15 mouse cellular contexts compared by ENCODE assay signal in the genomic region with DNA sequence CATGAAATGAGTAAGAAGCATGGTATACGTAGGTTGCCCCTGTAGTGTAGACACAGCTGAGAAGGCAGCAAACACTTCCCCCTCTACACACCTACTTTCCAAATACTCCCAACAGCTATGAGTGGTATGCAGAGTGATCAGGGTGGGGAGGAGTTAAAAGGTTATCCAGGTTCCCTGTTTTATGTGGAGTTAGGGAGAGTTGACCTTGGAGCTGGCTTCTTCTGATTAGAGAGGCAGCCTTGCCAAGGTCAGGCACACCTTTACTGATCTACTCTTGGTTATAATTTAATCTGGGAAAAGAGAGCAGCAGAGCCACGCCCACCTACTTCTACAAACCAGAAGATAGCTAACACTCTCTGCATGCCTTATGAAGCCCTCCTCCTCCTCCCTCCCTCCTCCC.
A peak's percentile ranks its signal among the peaks of the same experiment; 100 is the strongest.
DNase-seq lines count a peak whose midpoint lies in the region; ATAC-seq and TF ChIP-seq lines count a peak whose summit lies in the region.
"Had no signal": no experiment of that assay in that cellular context is flagged by ENCODE, and none has a peak within 500 bp of the region (broad histone marks: within the 10 kb centered on the region; RNA-seq: fewer than 3 reads in every experiment).

No protein-coding gene starts in this region.

- H3K4me3 ChIP-seq in heart, embryonic 16.5 days (ENCODE audit: low read length) = no peak overlapping the region
- H3K4me3 ChIP-seq in kidney, postnatal 0 days (replicated peaks; ENCODE audit: low read depth, low read length) = no peak overlapping the region
- no peak overlapping the region for H3K4me3 ChIP-seq in lung, embryonic 14.5 days (ENCODE audit: low read depth, low read length)
- H3K4me3 ChIP-seq in forebrain, postnatal 0 days (ENCODE audit: low read depth, low read length) = no peak overlapping the region
- H3K4me3 ChIP-seq: erythroblast, embryonic 14.5 days; neural tube, embryonic 12.5 days had no signal

- ATAC-seq in heart, embryonic 16.5 days (replicated peaks; ENCODE audit: extremely low read depth, insufficient read depth, low FRiP score) = peak; percentile 58; the same call in 1 of the 2 replicates
- peak; percentile 86 for ATAC-seq in kidney, postnatal 0 days (replicated peaks; ENCODE audit: low FRiP score, low read depth)
- peak; percentile 90 for ATAC-seq in lung, embryonic 14.5 days (ENCODE audit: insufficient read depth)
- no peak for ATAC-seq in forebrain, postnatal 0 days

- WGBS in heart, embryonic 16.5 days = 56% methylated on average over 2 of the region's 2 CpGs
- 56% methylated on average over 2 of the region's 2 CpGs for WGBS in kidney, postnatal 0 days
- 56% methylated on average over 2 of the region's 2 CpGs for WGBS in lung, embryonic 14.5 days
- 92% methylated on average over 2 of the region's 2 CpGs for WGBS in forebrain, postnatal 0 days

- H3K4me1 ChIP-seq in heart, embryonic 16.5 days (ENCODE audit: control insufficient read depth, insufficient read depth, low read length) = peaks cover 40% of the 10 kb centered on the region
- no peaks in the 10 kb centered on the region for H3K4me1 ChIP-seq in kidney, postnatal 0 days (replicated peaks; ENCODE audit: insufficient read depth, low read length)
- H3K4me1 ChIP-seq in lung, embryonic 14.5 days (ENCODE audit: insufficient read depth) = no peaks in the 10 kb centered on the region; the same call in 1 of the 2 replicates
- no peaks in the 10 kb centered on the region for H3K4me1 ChIP-seq in forebrain, postnatal 0 days (ENCODE audit: insufficient read depth)
- H3K4me1 ChIP-seq: neural tube, embryonic 12.5 days had no signal

- no peaks in the 10 kb centered on the region for H3K9me3 ChIP-seq in heart, embryonic 16.5 days (replicated peaks; ENCODE audit: control insufficient read depth, low read length)
- no peaks in the 10 kb centered on the region for H3K9me3 ChIP-seq in kidney, postnatal 0 days (replicated peaks; ENCODE audit: low read length)
- H3K9me3 ChIP-seq in lung, embryonic 14.5 days (ENCODE audit: low read depth, low read length) = no peaks in the 10 kb centered on the region
- no peaks in the 10 kb centered on the region for H3K9me3 ChIP-seq in forebrain, postnatal 0 days (ENCODE audit: low read length)
- H3K9me3 ChIP-seq: neural tube, embryonic 12.5 days had no signal

- TF ChIP-seq CTCF in kidney, postnatal 0 days (IDR thresholded peaks at IDR 0.05; ENCODE audit: low read depth) = no peak
- no peak for TF ChIP-seq CTCF in lung, embryonic 14.5 days (IDR thresholded peaks at IDR 0.05; ENCODE audit: low read depth)
- TF ChIP-seq CTCF in forebrain, postnatal 0 days (IDR thresholded peaks at IDR 0.05; ENCODE audit: low read depth) = no peak

- no peaks in the 10 kb centered on the region for H3K36me3 ChIP-seq in heart, embryonic 16.5 days (ENCODE audit: control insufficient read depth, insufficient read depth)
- H3K36me3 ChIP-seq in kidney, postnatal 0 days (ENCODE audit: insufficient read depth, low read length) = no peaks in the 10 kb centered on the region
- H3K36me3 ChIP-seq in lung, embryonic 14.5 days (ENCODE audit: insufficient read depth) = no peaks in the 10 kb centered on the region
- no peaks in the 10 kb centered on the region for H3K36me3 ChIP-seq in forebrain, postnatal 0 days (ENCODE audit: insufficient read depth)
- H3K36me3 ChIP-seq: neural tube, embryonic 12.5 days had no signal

- H3K4me2 ChIP-seq in heart, embryonic 16.5 days (ENCODE audit: low read depth, low read length) = no peak overlapping the region
- H3K4me2 ChIP-seq in kidney, postnatal 0 days (ENCODE audit: low read length) = no peak overlapping the region
- no peak overlapping the region for H3K4me2 ChIP-seq in lung, embryonic 14.5 days
- no peak overlapping the region for H3K4me2 ChIP-seq in forebrain, postnatal 0 days (ENCODE audit: low read depth)
- H3K4me2 ChIP-seq: neural tube, embryonic 12.5 days had no signal

- DNase-seq in ES-CJ7 (ENCODE audit: low read depth, low spot score) = peak; percentile 36
- peak; percentile 40 for DNase-seq in kidney, postnatal 0 days (ENCODE audit: low spot score)
- peak; percentile 33 for DNase-seq in lung, embryonic 14.5 days
- DNase-seq in urinary bladder, adult 18-20 months (ENCODE audit: low spot score in 2 of 2) = no peak
- DNase-seq in forebrain, postnatal 0 days = no peak
- DNase-seq in cerebellum, postnatal 4 days (ENCODE audit: low spot score in 2 of 2) = no peak
- no peak for DNase-seq in embryo, embryonic 9.5 days (ENCODE audit: extremely low spot score)
- DNase-seq: cerebellum, adult 9-11 months; gastrocnemius, postnatal 36 days; left cerebral cortex, postnatal 4 days; right cerebral cortex, postnatal 14 days had no signal

- H3K9ac ChIP-seq in heart, embryonic 16.5 days (ENCODE audit: low read length) = no peak overlapping the region
- H3K9ac ChIP-seq in kidney, postnatal 0 days (ENCODE audit: low read depth, low read length) = no peak overlapping the region
- H3K9ac ChIP-seq in lung, embryonic 14.5 days = no peak overlapping the region
- H3K9ac ChIP-seq in forebrain, postnatal 0 days = no peak overlapping the region
- H3K9ac ChIP-seq: neural tube, embryonic 12.5 days had no signal

- no peaks in the 10 kb centered on the region for H3K27me3 ChIP-seq in heart, embryonic 16.5 days (ENCODE audit: control insufficient read depth, insufficient read depth, low read length)
- no peaks in the 10 kb centered on the region for H3K27me3 ChIP-seq in kidney, postnatal 0 days (ENCODE audit: insufficient read depth, low read length)
- no peaks in the 10 kb centered on the region for H3K27me3 ChIP-seq in lung, embryonic 14.5 days (ENCODE audit: insufficient read depth, low read length)
- H3K27me3 ChIP-seq in forebrain, postnatal 0 days (ENCODE audit: insufficient read depth, low read length) = no peaks in the 10 kb centered on the region
- H3K27me3 ChIP-seq: CH12.LX; neural tube, embryonic 12.5 days had no signal

- H3K27ac ChIP-seq in heart, embryonic 16.5 days (ENCODE audit: low read length) = peak overlapping the region; percentile 79
- H3K27ac ChIP-seq in kidney, postnatal 0 days = peak overlapping the region; percentile 39
- H3K27ac ChIP-seq in lung, embryonic 14.5 days (ENCODE audit: low read depth) = peak overlapping the region; percentile 84; the same call in 1 of the 2 replicates
- H3K27ac ChIP-seq in forebrain, postnatal 0 days (ENCODE audit: low read depth, low read length) = no peak overlapping the region
- H3K27ac ChIP-seq: neural tube, embryonic 12.5 days had no signal

Comparison
In these comparisons a context has a peak if more than half of its experiments do, and no peak if none do; other contexts are left out.
1. DNase-seq: peak in ES-CJ7 (single experiment), kidney, postnatal 0 days (single experiment) and lung, embryonic 14.5 days (single experiment); none in urinary bladder, adult 18-20 months (0 of 2), forebrain, postnatal 0 days (single experiment), cerebellum, postnatal 4 days (0 of 2) and embryo, embryonic 9.5 days (single experiment).